Mouse (Mus musculus): Measurements from ENCODE around the gene M6pr. TPM values are rescaled to one million over a fixed set of nuclear protein-coding genes. Genes with fewer than 3 reads are reported as not detected.

Gene M6pr
- total and polyA plus RNA-seq, 2 experiments = 46.4 to 104 TPM

GRCm38 (mm10) chr6:122304790-122305555 is 3.5 kb upstream of the M6pr start:
- DNase-seq (ENCODE audit: extremely low read depth, low read depth, low spot score) = no peak
- Histone ChIP-seq H3K36me3 (ENCODE audit: control insufficient read depth, insufficient read depth, low read length) (no peaks in the 10 kb centered on the region), H3K9ac (ENCODE audit: low read depth, low read length) (no peak overlapping the region), H3K4me1 (ENCODE audit: control insufficient read depth, insufficient read depth, low read length) (no peaks in the 10 kb centered on the region), H3K4me3 (ENCODE audit: insufficient read depth, low read depth, low read length) (no peak overlapping the region), H3K27ac (replicated peaks; ENCODE audit: insufficient read depth, low read depth, low read length) (no peak overlapping the region), H3K27me3 (ENCODE audit: control insufficient read depth, insufficient read depth, low read length) (no peaks in the 10 kb centered on the region), H3K79me2 (ENCODE audit: control insufficient read depth, insufficient read depth, low read length) (peaks cover 3% of the 10 kb centered on the region; the same call in 1 of the 2 replicates)
- 79% methylated on average over 12 of the region's 12 CpGs for WGBS
- TF ChIP-seq CTCF (IDR thresholded peaks at IDR 0.05; ENCODE audit: low read depth, low read length) (no peak), POLR2A (IDR thresholded peaks at IDR 0.05; ENCODE audit: extremely low read depth, insufficient read depth, low read length) (no peak)

GRCm38 (mm10) chr6:122306707-122307106 is 1.8 kb upstream of the M6pr start:
- Histone ChIP-seq H3K36me3 (ENCODE audit: control insufficient read depth, insufficient read depth, low read length) (no peaks in the 10 kb centered on the region), H3K4me1 (ENCODE audit: control insufficient read depth, insufficient read depth, low read length) (peaks cover 8% of the 10 kb centered on the region; the same call in 1 of the 2 replicates), H3K79me2 (ENCODE audit: control insufficient read depth, insufficient read depth, low read length) (peaks cover 6% of the 10 kb centered on the region; the same call in 1 of the 2 replicates), H3K27me3 (ENCODE audit: control insufficient read depth, insufficient read depth, low read length) (no peaks in the 10 kb centered on the region), H3K9ac (ENCODE audit: low read depth, low read length) (no peak overlapping the region), H3K27ac (replicated peaks; ENCODE audit: insufficient read depth, low read depth, low read length) (no peak overlapping the region), H3K4me3 (ENCODE audit: insufficient read depth, low read depth, low read length) (no peak overlapping the region)
- no peak for DNase-seq (ENCODE audit: extremely low read depth, low read depth, low spot score)
- 88% methylated on average over 4 of the region's 4 CpGs for WGBS
- no peak for TF ChIP-seq POLR2A (IDR thresholded peaks at IDR 0.05; ENCODE audit: extremely low read depth, insufficient read depth, low read length)

GRCm38 (mm10) chr6:122308136-122308504 is 400 bp upstream of the M6pr start:
- no peaks in the 10 kb centered on the region for H3K27me3 ChIP-seq (ENCODE audit: control insufficient read depth, insufficient read depth, low read length)
- H3K79me2 ChIP-seq (ENCODE audit: control insufficient read depth, insufficient read depth, low read length) = peaks cover 6% of the 10 kb centered on the region; the same call in 1 of the 2 replicates
- H3K27ac ChIP-seq (replicated peaks; ENCODE audit: insufficient read depth, low read depth, low read length) = no peak overlapping the region
- no peak overlapping the region for H3K4me3 ChIP-seq (ENCODE audit: insufficient read depth, low read depth, low read length)
- TF ChIP-seq POLR2A (IDR thresholded peaks at IDR 0.05; ENCODE audit: extremely low read depth, insufficient read depth, low read length) (no peak), CTCF (IDR thresholded peaks at IDR 0.05; ENCODE audit: low read depth, low read length) (no peak)
- peaks cover 8% of the 10 kb centered on the region; the same call in 1 of the 2 replicates for H3K4me1 ChIP-seq (ENCODE audit: control insufficient read depth, insufficient read depth, low read length)
- DNase-seq (ENCODE audit: extremely low read depth, low read depth, low spot score) = no peak
- WGBS = 78% methylated on average over 6 of the region's 6 CpGs
- H3K9ac ChIP-seq (ENCODE audit: low read depth, low read length) = no peak overlapping the region
- H3K36me3 ChIP-seq (ENCODE audit: control insufficient read depth, insufficient read depth, low read length) = peaks cover 9% of the 10 kb centered on the region; the same call in 1 of the 2 replicates

DNA sequence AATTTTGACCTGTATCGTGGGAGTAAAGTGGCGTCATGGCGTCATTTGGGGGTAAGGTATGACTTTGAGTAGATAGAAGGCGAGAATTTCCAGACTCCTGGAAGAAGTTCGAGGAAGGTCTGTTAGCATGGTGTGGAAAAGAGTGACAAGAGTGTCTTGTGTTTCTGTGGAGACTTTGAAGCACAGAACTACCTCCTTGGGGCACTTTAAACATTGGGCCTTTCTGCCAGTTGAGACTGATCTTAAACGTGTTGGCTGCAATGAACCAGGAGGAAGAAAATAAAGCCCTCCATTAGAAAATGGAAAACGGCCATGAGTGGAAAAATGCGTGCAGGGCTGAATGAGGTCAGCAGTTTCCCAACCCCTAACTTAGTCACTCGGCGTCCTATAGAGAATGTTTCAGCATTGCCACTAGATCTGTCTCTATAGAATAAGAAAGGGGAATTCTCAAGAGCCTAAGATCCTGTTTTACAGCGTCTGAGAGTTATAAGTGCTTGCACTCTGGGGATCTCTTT is 983 bp downstream of the M6pr start:
- no peaks in the 10 kb centered on the region for H3K27me3 ChIP-seq (ENCODE audit: control insufficient read depth, insufficient read depth, low read length)
- peaks cover 21% of the 10 kb centered on the region for H3K36me3 ChIP-seq (ENCODE audit: control insufficient read depth, insufficient read depth, low read length)
- DNase-seq (ENCODE audit: extremely low read depth, low read depth, low spot score) = peak; percentile 23
- peaks cover 8% of the 10 kb centered on the region; the same call in 1 of the 2 replicates for H3K4me1 ChIP-seq (ENCODE audit: control insufficient read depth, insufficient read depth, low read length)
- TF ChIP-seq CTCF (IDR thresholded peaks at IDR 0.05; ENCODE audit: low read depth, low read length) (no peak), POLR2A (IDR thresholded peaks at IDR 0.05; ENCODE audit: extremely low read depth, insufficient read depth, low read length) (no peak)
- no peak overlapping the region; the same call in 1 of the 2 replicates for H3K27ac ChIP-seq (replicated peaks; ENCODE audit: insufficient read depth, low read depth, low read length)
- H3K79me2 ChIP-seq (ENCODE audit: control insufficient read depth, insufficient read depth, low read length) = peaks cover 6% of the 10 kb centered on the region; the same call in 1 of the 2 replicates
- H3K4me3 ChIP-seq (ENCODE audit: insufficient read depth, low read depth, low read length) = peak overlapping the region; percentile 71
- under 1% methylated on average over 11 of the region's 11 CpGs for WGBS
- peak overlapping the region; percentile 73 for H3K9ac ChIP-seq (ENCODE audit: low read depth, low read length)

DNA sequence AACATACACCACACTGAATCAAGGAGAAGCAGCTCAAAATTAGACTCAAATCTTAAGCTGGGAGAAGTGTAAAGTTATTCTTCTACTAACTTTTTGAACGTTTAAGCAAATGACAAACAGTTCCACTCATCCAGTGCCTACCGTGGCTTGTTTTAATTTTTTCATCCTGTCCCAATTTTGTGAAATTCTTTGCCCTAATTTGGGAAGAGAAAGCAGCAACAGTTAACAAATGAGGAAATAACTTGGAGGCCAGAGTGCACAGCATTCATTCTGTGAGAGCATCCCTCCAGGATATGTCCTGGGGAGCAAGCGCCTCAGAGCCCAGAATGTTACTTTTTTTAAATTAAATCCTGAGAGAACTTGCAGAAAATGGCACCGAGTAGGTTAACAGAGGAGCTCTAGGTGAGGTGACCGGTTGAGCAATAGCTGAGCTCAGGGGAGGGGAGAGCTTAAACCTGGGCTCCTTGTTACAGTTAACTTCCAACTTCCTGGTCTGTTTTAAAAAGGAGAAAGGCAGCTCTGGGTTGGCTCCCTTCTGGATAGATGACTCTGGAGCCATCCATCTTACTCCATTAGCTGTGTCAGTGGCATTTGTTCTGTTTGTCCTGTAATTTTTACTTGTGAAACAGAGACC is 1.8 kb downstream of the M6pr start:
- peak overlapping the region; percentile 27; the same call in 1 of the 2 replicates for H3K27ac ChIP-seq (replicated peaks; ENCODE audit: insufficient read depth, low read depth, low read length)
- DNase-seq (ENCODE audit: extremely low read depth, low read depth, low spot score) = peak; percentile 62
- WGBS = 16% methylated on average over 5 of the region's 5 CpGs

More for the DNA sequence above, 1.8 kb downstream of the M6pr start:
- peaks cover 8% of the 10 kb centered on the region; the same call in 1 of the 2 replicates for H3K4me1 ChIP-seq (ENCODE audit: control insufficient read depth, insufficient read depth, low read length)
- H3K4me3 ChIP-seq (ENCODE audit: insufficient read depth, low read depth, low read length) = no peak overlapping the region; the same call in none of the 2 replicates
- no peak for TF ChIP-seq POLR2A (IDR thresholded peaks at IDR 0.05; ENCODE audit: extremely low read depth, insufficient read depth, low read length)
- TF ChIP-seq CTCF (IDR thresholded peaks at IDR 0.05; ENCODE audit: low read depth, low read length) = no peak
- H3K36me3 ChIP-seq (ENCODE audit: control insufficient read depth, insufficient read depth, low read length) = peaks cover 29% of the 10 kb centered on the region
- no peaks in the 10 kb centered on the region for H3K27me3 ChIP-seq (ENCODE audit: control insufficient read depth, insufficient read depth, low read length)
- H3K79me2 ChIP-seq (ENCODE audit: control insufficient read depth, insufficient read depth, low read length) = peaks cover 6% of the 10 kb centered on the region; the same call in 1 of the 2 replicates
- 0 out of 2 replicates have a peak overlapping the region, but pooled peaks have one; percentile 6 for H3K9ac ChIP-seq (ENCODE audit: low read depth, low read length)

All from liver, adult 2 months (tissue).